Mouse (Mus musculus) testis, adult 2 months (tissue): ENCODE data around the gene 2810459M11Rik.

ENCODE experiments used
- CTCF ChIP-seq: fragments of 200-500 bp; IDR thresholded peaks from 2 replicates; pipeline ENCODE4 v1.5.1; 2012; ENCODE audit warnings: low read depth, mild to moderate bottlenecking, inconsistent platforms, low read length, moderate library complexity; ENCODE audit not compliant: control insufficient read depth, insufficient read depth, insufficient replicate concordance
- POLR2A ChIP-seq: fragments of 200-500 bp; IDR thresholded peaks from 2 replicates; pipeline ENCODE4 v1.6.1; 2012; ENCODE audit warnings: low read depth, mild to moderate bottlenecking, inconsistent platforms, low read length, moderate library complexity; ENCODE audit not compliant: control insufficient read depth

GRCm38 (mm10) chr1:86006040-86006439, 39.6 kb upstream of the 2810459M11Rik start:
- no peak for TF ChIP-seq CTCF
- no peak for TF ChIP-seq POLR2A
